Mouse (Mus musculus) small intestine, adult 2 months (tissue): ENCODE measurements at regions not wholly inside any gene's neighbourhood (a gene's known extent, or its start where the extent isn't known, plus 50 kb on each side); places are given as distances from the start of the nearest gene placed in this dataset.

Source experiments
- CTCF ChIP-seq: fragments of 200-500 bp; IDR thresholded peaks from 2 replicates; pipeline ENCODE4 v1.5.1; 2012; ENCODE audit warnings: low read depth, mild to moderate bottlenecking, control low read depth, inconsistent platforms, low read length, moderate library complexity, mixed read lengths; ENCODE audit not compliant: insufficient replicate concordance, insufficient read length; ENCODE audit errors: extremely low read depth
- POLR2A ChIP-seq: fragments of 200-500 bp; IDR thresholded peaks from 2 replicates; pipeline ENCODE4 v1.6.1; 2012; ENCODE audit warnings: low read depth, mild to moderate bottlenecking, control low read depth, inconsistent platforms, low read length, moderate library complexity

- TF ChIP-seq CTCF, result no peak
- TF ChIP-seq POLR2A, result no peak
Observed at GRCm38 (mm10) chr7:68908401-68908834, 159.4 kb upstream of the Arrdc4 start.
